ENCODE assay signal across 10 mouse cellular contexts in genomic region chr2:168694379-168695026, GRCm38 (mm10). TPM values are rescaled to one million over a fixed set of nuclear protein-coding genes. Genes with fewer than 3 reads are reported as not detected.
DNase-seq lines count a peak whose midpoint lies in the region; ATAC-seq lines count a peak whose summit lies in the region.
"Had no signal": no experiment of that assay in that cellular context is flagged by ENCODE, and none has a peak within 500 bp of the region (broad histone marks: within the 10 kb centered on the region; RNA-seq: fewer than 3 reads in every experiment).

No protein-coding gene starts in this region.

- peak overlapping the region; percentile 40 for H3K4me3 ChIP-seq in heart, embryonic 10.5 days
- H3K4me3 ChIP-seq in hindbrain, embryonic 13.5 days = no peak overlapping the region
- H3K4me3 ChIP-seq in midbrain, embryonic 11.5 days (ENCODE audit: low read depth, low read length) = no peak overlapping the region

- peaks cover 6% of the 10 kb centered on the region; the same call in 1 of the 2 replicates for H3K27me3 ChIP-seq in heart, embryonic 10.5 days (ENCODE audit: insufficient read depth, poor library complexity, severe bottlenecking)
- H3K27me3 ChIP-seq in hindbrain, embryonic 13.5 days = no peaks in the 10 kb centered on the region
- no peaks in the 10 kb centered on the region for H3K27me3 ChIP-seq in midbrain, embryonic 11.5 days (ENCODE audit: control insufficient read depth, insufficient read depth, low read length)

- peak overlapping the region; percentile 63 for H3K27ac ChIP-seq in heart, embryonic 10.5 days
- H3K27ac ChIP-seq in hindbrain, embryonic 13.5 days = peak overlapping the region; percentile 55; the same call in 1 of the 2 replicates
- H3K27ac ChIP-seq in midbrain, embryonic 11.5 days (ENCODE audit: low read depth, low read length) = peak overlapping the region; percentile 71
- H3K27ac ChIP-seq: liver, embryonic 14.5 days had no signal

- peaks cover 5% of the 10 kb centered on the region for H3K4me1 ChIP-seq in heart, embryonic 10.5 days
- H3K4me1 ChIP-seq in hindbrain, embryonic 13.5 days (replicated peaks) = peaks cover 11% of the 10 kb centered on the region
- H3K4me1 ChIP-seq in midbrain, embryonic 11.5 days (ENCODE audit: control insufficient read depth, insufficient read depth, low read length) = peaks cover 11% of the 10 kb centered on the region

- H3K4me2 ChIP-seq in hindbrain, embryonic 13.5 days = peak overlapping the region; percentile 25
- H3K4me2 ChIP-seq in midbrain, embryonic 11.5 days = peak overlapping the region; percentile 34; the same call in 1 of the 2 replicates

- intact Hi-C loops in left cerebral cortex, postnatal 36 days (cut with DNase I) = loop anchor here (5.0 kb wide), 1 partner anchor 48 kb away; the partner anchor contains the start of gene Atp9a

- DNase-seq in heart, embryonic 10.5 days (ENCODE audit: low spot score) = no peak
- no peak for DNase-seq in heart, postnatal 4 days
- DNase-seq in brain, adult 2 months (ENCODE audit: low read depth, low spot score) = peak; percentile 33
- peak; percentile 91 for DNase-seq in midbrain, embryonic 11.5 days (ENCODE audit: low spot score, missing footprints)
- DNase-seq in layer of hippocampus, postnatal 10 days (ENCODE audit: low spot score in 2 of 2) = no peak
- DNase-seq in left cerebral cortex, postnatal 36 days (ENCODE audit: low spot score in 2 of 2) = no peak
- DNase-seq: adrenal gland, postnatal 14 days had no signal

- peak; percentile 8; the same call in 1 of the 2 replicates for ATAC-seq in hindbrain, embryonic 13.5 days (ENCODE audit: low FRiP score)
- peak; percentile 76 for ATAC-seq in midbrain, embryonic 11.5 days (ENCODE audit: low FRiP score)
- ATAC-seq in monocyte, adult 5-6 weeks (replicated peaks; ENCODE audit: insufficient number of reproducible peaks, low FRiP score, low TSS enrichment, poor library complexity, severe bottlenecking) = no peak

- peak overlapping the region; percentile 24; the same call in 1 of the 2 replicates for H3K9ac ChIP-seq in hindbrain, embryonic 13.5 days
- no peak overlapping the region for H3K9ac ChIP-seq in midbrain, embryonic 11.5 days (ENCODE audit: low read length)
- H3K9ac ChIP-seq: liver, embryonic 14.5 days had no signal

- no peaks in the 10 kb centered on the region; the same call in 1 of the 2 replicates for H3K36me3 ChIP-seq in heart, embryonic 10.5 days
- peaks cover 47% of the 10 kb centered on the region for H3K36me3 ChIP-seq in hindbrain, embryonic 13.5 days
- H3K36me3 ChIP-seq in midbrain, embryonic 11.5 days (ENCODE audit: control insufficient read depth, insufficient read depth, low read length) = no peaks in the 10 kb centered on the region

- peaks cover 2% of the 10 kb centered on the region; the same call in 1 of the 2 replicates for H3K9me3 ChIP-seq in heart, embryonic 10.5 days
- H3K9me3 ChIP-seq in hindbrain, embryonic 13.5 days = no peaks in the 10 kb centered on the region
- H3K9me3 ChIP-seq in midbrain, embryonic 11.5 days (ENCODE audit: control insufficient read depth, low read length) = no peaks in the 10 kb centered on the region

- 16% methylated on average over 27 of the region's 27 CpGs for WGBS in heart, embryonic 10.5 days
- 4% methylated on average over 27 of the region's 27 CpGs for WGBS in hindbrain, embryonic 13.5 days
- WGBS in midbrain, embryonic 11.5 days = 4% methylated on average over 27 of the region's 27 CpGs

RNA-seq across cellular contexts. Expression of gene Atp9a, which starts 47.7 kb away (rescaled TPM):
- polyA plus RNA-seq in heart, embryonic 10.5 days (2016; fragmentation: Nextera tagmentation; extraction: Ambion mirVana) = 8.9 and 11.8 TPM in 2 replicates
- 10 to 100 TPM; 56.8 to 57.7 TPM for total RNA-seq in heart, postnatal 4 days (2021)
- 60.4 and 65.2 TPM in 2 replicates for polyA plus RNA-seq in hindbrain, embryonic 13.5 days (2015; fragmentation: Nextera tagmentation; extraction: Ambion mirVana)
- 14.6 and 16.8 TPM in 2 replicates for polyA plus RNA-seq in midbrain, embryonic 11.5 days (2014; fragmentation: Nextera tagmentation; extraction: Ambion mirVana)
- total RNA-seq in layer of hippocampus, postnatal 10 days (2021) = 100 to 1,000 TPM; 426 to 444 TPM
- total RNA-seq in left cerebral cortex, postnatal 36 days (2021) = 100 to 1,000 TPM; 390 to 450 TPM
- 0.32 to 1.3 TPM (median 0.38 TPM) in 3 replicates for total RNA-seq in monocyte, adult 5-6 weeks (2017)

Comparison
In these comparisons a context has a peak if more than half of its experiments do, and no peak if none do; other contexts are left out.
1. DNase-seq: peak in brain, adult 2 months (single experiment) and midbrain, embryonic 11.5 days (single experiment); none in heart, embryonic 10.5 days (single experiment), heart, postnatal 4 days (single experiment), layer of hippocampus, postnatal 10 days (0 of 2) and left cerebral cortex, postnatal 36 days (0 of 2).
2. RNA of gene Atp9a, which starts 47.7 kb away (total RNA-seq): 390 to 450 TPM in left cerebral cortex, postnatal 36 days, 426 to 444 TPM in layer of hippocampus, postnatal 10 days and 56.8 to 57.7 TPM in heart, postnatal 4 days; 0.32 to 1.3 TPM in monocyte, adult 5-6 weeks; every median in the first group is over 10 times any median in the second.
3. Peak in every context shown above with its lines, with median percentiles within 50 percentile points of each other: H3K27ac ChIP-seq.